Mouse (Mus musculus) cerebellum, adult 11-12 months (tissue): ENCODE results near the gene Smco3.
"Not testable (repeated sequence)": the region's sequence is repeated elsewhere in the genome, so short reads cannot be mapped to it uniquely, and the experiment has no call there.

Experiments used
- DNase-seq: peaks from one replicate; pipeline ENCODE4 v3.0.0; 2022

Gene Smco3

GRCm38 (mm10) chr6:136803739-136804633 lies 31.3 kb downstream of the Smco3 start, which contains the start of gene Hist4h4:
TSS of gene Hist4h4 (minus strand) at chr6:136804415.
- DNase-seq, result peak; percentile 95

- no peak for DNase-seq
Observed at GRCm38 (mm10) chr6:136803093-136803738, 32.0 kb downstream of the Smco3 start.

- DNase-seq, result no peak
Observed at GRCm38 (mm10) chr6:136801274-136801673, 34.0 kb downstream of the Smco3 start.

- no peak for DNase-seq
Observed at GRCm38 (mm10) chr6:136800710-136801109, 34.5 kb downstream of the Smco3 start.

- DNase-seq, result not testable (repeated sequence)
Observed at GRCm38 (mm10) chr6:136797874-136798693, 37.2 kb downstream of the Smco3 start.

- no peak for DNase-seq
Observed at GRCm38 (mm10) chr6:136795850-136796249, 39.4 kb downstream of the Smco3 start.

- DNase-seq, result no peak
Observed at GRCm38 (mm10) chr6:136795110-136795509, 40.1 kb downstream of the Smco3 start.

GRCm38 (mm10) chr6:136793831-136794525 lies 41.3 kb downstream of the Smco3 start:
- DNase-seq, result no peak

GRCm38 (mm10) chr6:136792884-136793758 lies 42.1 kb downstream of the Smco3 start:
- no peak for DNase-seq

- no peak for DNase-seq
Observed at GRCm38 (mm10) chr6:136789391-136789971, 45.8 kb downstream of the Smco3 start.

GRCm38 (mm10) chr6:136782761-136783160 lies 52.5 kb downstream of the Smco3 start:
- no peak for DNase-seq

- DNase-seq, result no peak
Observed at GRCm38 (mm10) chr6:136782146-136782545, 53.1 kb downstream of the Smco3 start.

- no peak for DNase-seq
Observed at GRCm38 (mm10) chr6:136781377-136781986, 53.8 kb downstream of the Smco3 start, which contains the start of gene Gucy2c. TSS of gene Gucy2c (minus strand) at chr6:136781765.
